Mouse (Mus musculus) cortical plate, adult 2 months (tissue): ENCODE measurements around the gene Spint5.

Experiments
- CTCF ChIP-seq: fragments of 200-500 bp; IDR thresholded peaks from 2 replicates; pipeline ENCODE4 v1.5.1; 2011; ENCODE audit warnings: mild to moderate bottlenecking, control low read depth, low read length; ENCODE audit not compliant: insufficient read depth; ENCODE audit errors: extremely low read depth
- POLR2A ChIP-seq: fragments of 200-500 bp; IDR thresholded peaks from 2 replicates; pipeline ENCODE4 v1.6.1; 2011; ENCODE audit warnings: mild to moderate bottlenecking, low read length, control low read depth; ENCODE audit not compliant: insufficient read depth; ENCODE audit errors: extremely low read depth

DNA sequence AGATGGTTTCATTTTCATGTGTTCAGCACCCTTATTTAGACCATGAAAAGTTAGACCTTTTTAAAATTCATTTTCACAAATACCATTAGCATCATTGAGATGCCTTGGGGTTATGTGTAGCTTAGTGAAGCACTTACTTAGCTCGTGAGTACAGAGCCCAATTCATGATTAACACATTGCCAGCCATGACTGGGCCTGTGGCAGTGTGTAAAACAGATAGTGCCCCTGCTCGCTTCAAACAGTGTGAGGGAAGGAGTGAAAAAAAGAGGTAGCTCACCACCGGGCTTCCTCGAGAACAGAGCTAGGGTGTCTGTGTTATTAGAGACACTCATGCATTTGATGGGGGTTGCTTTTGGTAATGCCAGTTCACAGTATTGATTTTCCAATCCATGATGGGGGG lies 33.1 kb downstream of the Spint5 start:
- TF ChIP-seq CTCF (no peak), POLR2A (no peak)
